Mouse (Mus musculus) kidney, embryonic 16.5 days (tissue): ENCODE results near the gene Pias3. TPM values are rescaled to one million over a fixed set of nuclear protein-coding genes. Genes with fewer than 3 reads are reported as not detected.
"Not testable (repeated sequence)": the region's sequence is repeated elsewhere in the genome, so short reads cannot be mapped to it uniquely, and the experiment has no call there.

ENCODE experiments used
- ATAC-seq: fragments of 200-750 bp; cut with Nextera tagmentation; 2 replicates; pipeline ENCODE4 v1.8.0; 2017; ENCODE audit warnings: moderate TSS enrichment; ENCODE audit not compliant: low FRiP score, low TSS enrichment
- H3K27ac ChIP-seq: fragments of 300-500 bp; sonication (generic); 2 replicates; pipeline ENCODE4 v1.5.1; 2014; ENCODE audit warnings: low read length
- H3K27me3 ChIP-seq: fragments of 300-500 bp; sonication (generic); 2 replicates; pipeline ENCODE4 v1.6.1; 2014; ENCODE audit warnings: low read length, control low read depth, mixed read lengths; ENCODE audit not compliant: insufficient read depth
- H3K36me3 ChIP-seq: fragments of 300-500 bp; sonication (generic); 2 replicates; pipeline ENCODE4 v1.6.1; 2014; ENCODE audit warnings: low read length, control low read depth, mixed read lengths; ENCODE audit not compliant: insufficient read depth
- H3K4me1 ChIP-seq: fragments of 300-500 bp; sonication (generic); 2 replicates; pipeline ENCODE4 v1.6.1; 2014; ENCODE audit warnings: low read length, control low read depth, mixed read lengths; ENCODE audit not compliant: insufficient read depth
- H3K4me2 ChIP-seq: fragments of 300-500 bp; sonication (generic); replicated peaks from 2 replicates; pipeline ENCODE4 v1.6.1; 2014; ENCODE audit warnings: low read depth, low read length
- H3K4me3 ChIP-seq: fragments of 300-500 bp; sonication (generic); 2 replicates; pipeline ENCODE4 v1.5.1; 2014; ENCODE audit warnings: mild to moderate bottlenecking, low read length
- H3K9ac ChIP-seq: fragments of 300-500 bp; sonication (generic); replicated peaks from 2 replicates; pipeline ENCODE4 v1.6.1; 2014; ENCODE audit warnings: low read length
- H3K9me3 ChIP-seq: fragments of 300-500 bp; sonication (generic); 2 replicates; pipeline ENCODE4 v1.6.1; 2016; ENCODE audit warnings: low read length, control low read depth
- WGBS: fragments of 180-500 bp; shearing (Covaris S2); extraction: QIAGEN DNeasy Blood & Tissue Kit; methylation state at CpG from one replicate; pipeline ENCODE4 v1.1.7; 2014; 5-methylcytosine and 5-hydroxymethylcytosine counted together
- polyA plus RNA-seq: library from polyadenylated mRNA; unstranded; fragments of >200 nt; fragmentation: Nextera tagmentation; extraction: Ambion mirVana; gene quantifications from 2 replicates; pipeline ENCODE4 v1.2.1, GENCODE M21; 2015

The Pias3 gene
- polyA plus RNA-seq, 1 experiment from 2014 or later, result 62.1 TPM

DNA sequence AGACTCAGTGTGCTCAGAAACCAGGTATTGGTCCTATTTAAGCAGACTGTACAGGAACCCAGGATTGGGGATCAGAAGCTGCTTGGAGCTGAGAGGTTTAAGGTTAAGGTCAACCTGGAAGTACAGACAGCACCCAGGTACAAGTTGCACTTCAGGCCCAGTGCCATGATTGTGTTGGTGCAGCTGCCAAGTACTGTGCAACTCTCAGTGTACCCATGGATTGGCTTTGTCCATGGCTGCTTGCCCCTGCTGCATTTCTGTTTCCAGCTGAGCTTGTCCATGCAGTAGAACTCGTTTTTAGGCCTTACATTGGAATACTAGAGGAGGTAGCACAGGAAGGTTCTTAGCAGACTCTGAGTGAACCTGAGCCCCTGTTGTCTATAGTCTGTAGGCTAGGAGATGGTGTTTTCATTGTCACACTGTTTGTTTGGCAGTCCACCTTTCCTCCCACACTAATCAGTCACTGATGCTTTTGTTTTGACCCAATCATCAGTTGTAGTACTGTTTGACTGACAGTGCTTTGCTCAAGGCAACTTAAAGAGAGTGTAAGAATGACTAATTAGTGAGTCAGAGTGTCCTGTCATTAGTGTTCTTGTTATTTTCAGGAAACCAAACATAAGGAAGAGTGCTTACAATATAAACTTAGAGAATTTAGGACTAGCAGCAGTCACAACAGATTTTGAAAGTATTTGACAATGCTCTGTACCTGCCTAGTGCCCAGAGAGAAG is 41.0 kb downstream of the Pias3 start:
- Histone ChIP-seq H3K27ac (no peak overlapping the region), H3K4me1 (0 out of 2 replicates have a peak, but pooled peaks cover 7% of the 10 kb centered on the region), H3K4me2 (no peak overlapping the region), H3K27me3 (no peaks in the 10 kb centered on the region), H3K4me3 (no peak overlapping the region), H3K36me3 (no peaks in the 10 kb centered on the region), H3K9ac (no peak overlapping the region), H3K9me3 (no peaks in the 10 kb centered on the region)
- 69% methylated on average over 1 of the region's 1 CpGs for WGBS
- ATAC-seq, result no peak

DNA sequence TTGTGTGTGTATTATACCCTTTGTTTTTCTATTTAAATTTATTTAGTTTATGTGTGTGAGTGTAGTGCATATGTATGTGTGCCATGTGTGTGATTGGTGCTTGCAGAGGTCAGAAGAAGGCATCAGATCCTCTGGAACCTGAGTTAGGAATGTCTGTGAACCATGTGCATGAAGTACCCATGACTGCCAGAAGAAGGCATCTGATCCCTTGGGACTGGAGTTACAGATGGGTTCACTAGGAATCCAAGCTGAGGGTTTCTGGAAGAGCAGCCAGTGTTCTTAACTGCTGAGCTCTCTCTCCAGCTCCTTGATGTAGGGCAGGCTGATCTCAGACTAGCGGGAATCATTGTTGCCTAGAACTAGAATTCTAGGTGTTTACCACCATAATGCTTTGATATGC is 41.8 kb downstream of the Pias3 start:
- Histone ChIP-seq H3K9ac (no peak overlapping the region), H3K9me3 (no peaks in the 10 kb centered on the region), H3K4me3 (no peak overlapping the region), H3K4me2 (no peak overlapping the region), H3K4me1 (0 out of 2 replicates have a peak, but pooled peaks cover 7% of the 10 kb centered on the region), H3K36me3 (no peaks in the 10 kb centered on the region), H3K27ac (no peak overlapping the region), H3K27me3 (no peaks in the 10 kb centered on the region)
- 94% methylated on average over 1 of the region's 1 CpGs for WGBS
- ATAC-seq, result no peak

- H3K36me3 ChIP-seq, H3K9ac ChIP-seq, H3K9me3 ChIP-seq, ATAC-seq, H3K4me3 ChIP-seq, H3K4me2 ChIP-seq, H3K27ac ChIP-seq, H3K4me1 ChIP-seq, H3K27me3 ChIP-seq: not testable (repeated sequence)
Observed at GRCm38 (mm10) chr3:96740279-96740678, 44.1 kb downstream of the Pias3 start.

GRCm38 (mm10) chr3:96744348-96744747 is 48.2 kb downstream of the Pias3 start:
- H3K4me1 ChIP-seq, result no peaks in the 10 kb centered on the region
- no peak overlapping the region for H3K4me3 ChIP-seq
- H3K9me3 ChIP-seq, result no peaks in the 10 kb centered on the region
- no peak for ATAC-seq
- no peak overlapping the region for H3K27ac ChIP-seq
- no peaks in the 10 kb centered on the region for H3K36me3 ChIP-seq
- no peaks in the 10 kb centered on the region for H3K27me3 ChIP-seq
- no peak overlapping the region for H3K4me2 ChIP-seq
- no peak overlapping the region for H3K9ac ChIP-seq
- 99% methylated on average over 3 of the region's 3 CpGs for WGBS

DNA sequence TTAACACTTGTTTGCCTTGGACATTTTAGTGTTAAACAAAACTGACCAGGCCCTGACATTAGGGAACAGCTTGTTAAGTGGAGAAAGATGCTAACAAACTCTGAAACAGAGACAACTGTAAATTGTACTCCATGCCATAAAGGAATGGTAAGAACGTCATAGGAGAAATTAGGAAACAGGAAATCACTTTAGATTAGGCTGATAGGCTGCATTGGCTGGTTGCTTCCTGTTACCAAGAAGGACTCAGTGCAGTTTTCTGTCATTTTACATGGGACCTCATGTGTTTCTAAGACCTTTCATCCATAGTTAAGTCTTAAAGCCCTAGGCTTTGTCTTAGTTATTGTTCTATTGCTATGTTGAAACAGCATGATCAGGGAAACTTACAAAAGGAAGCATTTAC is 50.6 kb downstream of the Pias3 start:
- H3K9me3 ChIP-seq, result no peaks in the 10 kb centered on the region
- no peaks in the 10 kb centered on the region for H3K36me3 ChIP-seq
- no peak overlapping the region for H3K4me3 ChIP-seq
- no peaks in the 10 kb centered on the region for H3K27me3 ChIP-seq
- no peak overlapping the region for H3K27ac ChIP-seq
- H3K4me1 ChIP-seq, result no peaks in the 10 kb centered on the region
- H3K9ac ChIP-seq, result no peak overlapping the region
- 44% methylated on average over 1 of the region's 1 CpGs for WGBS
- no peak for ATAC-seq
- no peak overlapping the region for H3K4me2 ChIP-seq

Other genes starting within 250 kb of the Pias3 start
- gene BC107364, start 244.1 kb upstream of the Pias3 start, polyA plus RNA-seq, result 0.25 TPM in 1 of 2 replicates, not detected in the other
- 0.37 and 0.69 TPM in 2 replicates for gene Hfe2, start 171.2 kb upstream of the Pias3 start, polyA plus RNA-seq
- 191 and 197 TPM in 2 replicates for gene Txnip, start 138.4 kb upstream of the Pias3 start, polyA plus RNA-seq
- gene Gm16253, start 119.4 kb upstream of the Pias3 start, polyA plus RNA-seq, result 1.3 TPM in 2 replicates
- gene Polr3gl, start 102.2 kb upstream of the Pias3 start, polyA plus RNA-seq, result 32.1 and 35.8 TPM in 2 replicates
- gene Ankrd34a, start 99.7 kb upstream of the Pias3 start, polyA plus RNA-seq, result 2.2 and 2.3 TPM in 2 replicates
- 6.9 and 7.1 TPM in 2 replicates for gene Lix1l, start 95.2 kb upstream of the Pias3 start, polyA plus RNA-seq
- 129 and 156 TPM in 2 replicates for gene Rbm8a, start 66.5 kb upstream of the Pias3 start, polyA plus RNA-seq
- 56.4 and 60.6 TPM in 2 replicates for gene Pex11b, start 61.0 kb upstream of the Pias3 start, polyA plus RNA-seq
- gene Gm42957, start 60.9 kb upstream of the Pias3 start, polyA plus RNA-seq, result 0.05 and 0.21 TPM in 2 replicates
- gene Itga10, start 50.8 kb upstream of the Pias3 start, polyA plus RNA-seq, result 0.85 and 1.2 TPM in 2 replicates
- gene Ankrd35, start 26.3 kb upstream of the Pias3 start, polyA plus RNA-seq, result 1.2 and 1.6 TPM in 2 replicates
- gene Nudt17, start 12.2 kb downstream of the Pias3 start, polyA plus RNA-seq, result 12.0 and 12.2 TPM in 2 replicates
- 44.5 and 45.3 TPM in 2 replicates for gene Polr3c, start 31.2 kb downstream of the Pias3 start, polyA plus RNA-seq
- gene Rnf115, start 31.3 kb downstream of the Pias3 start, polyA plus RNA-seq, result 56.6 and 57.3 TPM in 2 replicates
- 224 and 245 TPM in 2 replicates for gene Pdzk1, start 132.9 kb downstream of the Pias3 start, polyA plus RNA-seq
- gene Cd160, start 133.0 kb downstream of the Pias3 start, polyA plus RNA-seq, result 0.12 TPM in 1 of 2 replicates, not detected in the other
- gene Gja5, start 208.3 kb downstream of the Pias3 start, polyA plus RNA-seq, result 26.8 and 29.1 TPM in 2 replicates
- gene Gpr89, start 209.0 kb downstream of the Pias3 start, polyA plus RNA-seq, result 39.1 and 44.9 TPM in 2 replicates
- gene Gja8, start 229.6 kb downstream of the Pias3 start, polyA plus RNA-seq, result 0.14 and 0.17 TPM in 2 replicates